Mouse (Mus musculus) limb, embryonic 14.5 days (tissue): ENCODE measurements around the gene Olfr402. TPM values are rescaled to one million over a fixed set of nuclear protein-coding genes. Genes with fewer than 3 reads are reported as not detected.

Experiments
- ATAC-seq: fragments of 200-750 bp; cut with Nextera tagmentation; 2 replicates; pipeline ENCODE4 v1.8.0; 2017; ENCODE audit warnings: low read depth, moderate number of reproducible peaks, moderate TSS enrichment; ENCODE audit not compliant: low FRiP score
- DNase-seq: peaks from one replicate; pipeline ENCODE4 v3.0.0-alpha.2; 2015; ENCODE audit warnings: low spot score
- H3K27ac ChIP-seq: fragments of 300-500 bp; sonication (generic); replicated peaks from 2 replicates; pipeline ENCODE4 v1.5.1; 2014; ENCODE audit warnings: low read depth, mild to moderate bottlenecking, low read length, moderate library complexity, mixed read lengths
- H3K27me3 ChIP-seq: fragments of 300-500 bp; sonication (generic); 2 replicates; pipeline ENCODE4 v1.6.1; 2014; ENCODE audit warnings: low read length, mixed read lengths; ENCODE audit not compliant: control insufficient read depth, insufficient read depth
- H3K36me3 ChIP-seq: fragments of 300-500 bp; sonication (generic); 2 replicates; pipeline ENCODE4 v1.6.1; 2014; ENCODE audit warnings: mild to moderate bottlenecking, low read length, moderate library complexity, mixed read lengths; ENCODE audit not compliant: control insufficient read depth, insufficient read depth
- H3K4me1 ChIP-seq: fragments of 300-500 bp; sonication (generic); 2 replicates; pipeline ENCODE4 v1.6.1; 2014; ENCODE audit warnings: antibody characterized with exemption, low read length, mixed read lengths; ENCODE audit not compliant: control insufficient read depth, insufficient read depth
- H3K4me2 ChIP-seq: fragments of 300-500 bp; sonication (generic); replicated peaks from 2 replicates; pipeline ENCODE4 v1.6.1; 2014; ENCODE audit warnings: low read depth, mild to moderate bottlenecking, low read length, moderate library complexity; ENCODE audit not compliant: severe bottlenecking
- H3K4me3 ChIP-seq: fragments of 300-500 bp; sonication (generic); replicated peaks from 2 replicates; pipeline ENCODE4 v1.5.1; 2014; ENCODE audit warnings: low read length
- H3K9ac ChIP-seq: fragments of 300-500 bp; sonication (generic); 2 replicates; pipeline ENCODE4 v1.6.1; 2014; ENCODE audit warnings: mild to moderate bottlenecking, low read depth, low read length, moderate library complexity; ENCODE audit not compliant: severe bottlenecking
- H3K9me3 ChIP-seq: fragments of 300-500 bp; sonication (generic); 2 replicates; pipeline ENCODE4 v1.6.1; 2016; ENCODE audit warnings: low read length; ENCODE audit not compliant: control insufficient read depth
- POLR2A ChIP-seq: fragments of 200-500 bp; IDR thresholded peaks from 2 replicates; pipeline ENCODE4 v1.8.0; 2012; ENCODE audit warnings: inconsistent platforms, mild to moderate bottlenecking, moderate library complexity, borderline replicate concordance; ENCODE audit not compliant: insufficient read depth, insufficient read length; ENCODE audit errors: extremely low read depth
- WGBS: fragments of 180-500 bp; shearing (Covaris S2); extraction: QIAGEN DNeasy Blood & Tissue Kit; methylation state at CpG from one replicate; pipeline ENCODE4 v1.1.7; 2014; 5-methylcytosine and 5-hydroxymethylcytosine counted together
- polyA plus RNA-seq, 2 experiments: library from polyadenylated mRNA; depleted of rRNA in 1 of 2; stranded (reverse) in 1 of 2; unstranded in 1 of 2; fragments of >200 nt; fragmentation: Nextera tagmentation in 1 of 2; extraction: Ambion mirVana in 1 of 2; gene quantifications; 2 replicates each; pipeline versions ENCODE4 v1.2.1 to v1.2.3; 2012 to 2014

The Olfr402 gene
- polyA plus RNA-seq, 2 experiments: not detected

GRCm38 (mm10) chr11:74183168-74183567 is 29.8 kb downstream of the Olfr402 start:
- Histone ChIP-seq H3K4me2 (no peak overlapping the region), H3K27ac (no peak overlapping the region), H3K4me3 (no peak overlapping the region), H3K4me1 (no peaks in the 10 kb centered on the region), H3K36me3 (no peaks in the 10 kb centered on the region), H3K9me3 (no peaks in the 10 kb centered on the region), H3K27me3 (no peaks in the 10 kb centered on the region), H3K9ac (no peak overlapping the region)
- no peak for TF ChIP-seq POLR2A
- DNase-seq: no peak
- 84% methylated on average over 4 of the region's 4 CpGs for WGBS
- no peak for ATAC-seq

GRCm38 (mm10) chr11:74183745-74184144 is 30.4 kb downstream of the Olfr402 start:
- ATAC-seq (no peak), DNase-seq (no peak)
- no peak overlapping the region for H3K4me3 ChIP-seq
- WGBS: 77% methylated on average over 4 of the region's 4 CpGs
- TF ChIP-seq POLR2A: no peak
- H3K27me3 ChIP-seq: no peaks in the 10 kb centered on the region
- no peaks in the 10 kb centered on the region for H3K9me3 ChIP-seq
- H3K36me3 ChIP-seq: no peaks in the 10 kb centered on the region
- no peak overlapping the region for H3K27ac ChIP-seq
- no peak overlapping the region for H3K9ac ChIP-seq
- no peak overlapping the region for H3K4me2 ChIP-seq
- no peaks in the 10 kb centered on the region for H3K4me1 ChIP-seq

DNA sequence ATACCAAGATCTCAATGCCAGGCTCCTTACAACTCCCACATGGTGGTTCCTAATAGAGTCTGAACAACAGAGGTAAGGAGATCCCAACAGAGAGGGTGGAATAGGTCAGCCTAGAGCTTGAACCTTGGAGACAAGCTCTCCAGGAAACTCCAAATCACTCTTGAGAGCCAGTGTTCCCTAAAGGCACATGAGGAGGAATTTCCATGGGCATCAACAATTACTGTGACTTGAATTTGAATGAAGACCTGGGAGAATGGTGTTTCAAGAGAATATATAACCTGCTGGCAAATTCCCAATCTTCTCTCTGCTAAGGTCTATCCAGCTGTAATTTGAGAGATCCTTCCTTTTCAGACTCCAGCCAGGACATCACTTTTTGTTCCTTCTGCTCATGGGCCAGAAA is 32.6 kb downstream of the Olfr402 start, which contains the start of gene Olfr403:
Gene Olfr403, plus strand, starts transcription at position 301 of the 400 bp plus-strand sequence.
- DNase-seq: no peak
- Histone ChIP-seq H3K9me3 (no peaks in the 10 kb centered on the region), H3K4me1 (no peaks in the 10 kb centered on the region), H3K9ac (no peak within 1 kb of the TSS), H3K36me3 (no peaks in the 10 kb centered on the region), H3K4me3 (no peak within 1 kb of the TSS), H3K4me2 (no peak within 1 kb of the TSS), H3K27ac (no peak within 1 kb of the TSS), H3K27me3 (no peaks in the 10 kb centered on the region)
- no peak for ATAC-seq
- TF ChIP-seq POLR2A: no peak

Other genes with a start within 250 kb of the Olfr402 start
- gene Olfr395, start 244.2 kb upstream of the Olfr402 start, polyA plus RNA-seq (2012; rRNA removed): not detected in 2 replicates
- gene Olfr395, start 244.2 kb upstream of the Olfr402 start, polyA plus RNA-seq (2014; fragmentation: Nextera tagmentation; extraction: Ambion mirVana): not detected in 2 replicates
- not detected in 2 replicates for gene Olfr23, start 216.9 kb upstream of the Olfr402 start, polyA plus RNA-seq (2012; rRNA removed)
- gene Olfr23, start 216.9 kb upstream of the Olfr402 start, polyA plus RNA-seq (2014; fragmentation: Nextera tagmentation; extraction: Ambion mirVana): not detected in 2 replicates
- gene Olfr397, start 192.7 kb upstream of the Olfr402 start, polyA plus RNA-seq (2012; rRNA removed): not detected in 2 replicates
- gene Olfr397, start 192.7 kb upstream of the Olfr402 start, polyA plus RNA-seq (2014; fragmentation: Nextera tagmentation; extraction: Ambion mirVana): not detected in 2 replicates
- not detected in 2 replicates for gene Olfr398, start 163.1 kb upstream of the Olfr402 start, polyA plus RNA-seq (2012; rRNA removed)
- not detected in 2 replicates for gene Olfr398, start 163.1 kb upstream of the Olfr402 start, polyA plus RNA-seq (2014; fragmentation: Nextera tagmentation; extraction: Ambion mirVana)
- not detected in 2 replicates for gene Olfr139, start 97.0 kb upstream of the Olfr402 start, polyA plus RNA-seq (2012; rRNA removed)
- not detected in 2 replicates for gene Olfr139, start 97.0 kb upstream of the Olfr402 start, polyA plus RNA-seq (2014; fragmentation: Nextera tagmentation; extraction: Ambion mirVana)
- not detected in 2 replicates for gene Olfr399, start 96.9 kb upstream of the Olfr402 start, polyA plus RNA-seq (2012; rRNA removed)
- not detected in 2 replicates for gene Olfr399, start 96.9 kb upstream of the Olfr402 start, polyA plus RNA-seq (2014; fragmentation: Nextera tagmentation; extraction: Ambion mirVana)
- gene Zfp616, start 83.6 kb upstream of the Olfr402 start, polyA plus RNA-seq (2012; rRNA removed): not detected in 2 replicates
- not detected in 2 replicates for gene Zfp616, start 83.6 kb upstream of the Olfr402 start, polyA plus RNA-seq (2014; fragmentation: Nextera tagmentation; extraction: Ambion mirVana)
- not detected in 2 replicates for gene Olfr401, start 39.8 kb upstream of the Olfr402 start, polyA plus RNA-seq (2012; rRNA removed)
- gene Olfr401, start 39.8 kb upstream of the Olfr402 start, polyA plus RNA-seq (2014; fragmentation: Nextera tagmentation; extraction: Ambion mirVana): not detected in 2 replicates
- not detected in 2 replicates for gene Olfr403, start 32.7 kb downstream of the Olfr402 start, polyA plus RNA-seq (2012; rRNA removed)
- not detected in 2 replicates for gene Olfr403, start 32.7 kb downstream of the Olfr402 start, polyA plus RNA-seq (2014; fragmentation: Nextera tagmentation; extraction: Ambion mirVana)
- not detected in 2 replicates for gene Olfr43, start 57.9 kb downstream of the Olfr402 start, polyA plus RNA-seq (2012; rRNA removed)
- not detected in 2 replicates for gene Olfr43, start 57.9 kb downstream of the Olfr402 start, polyA plus RNA-seq (2014; fragmentation: Nextera tagmentation; extraction: Ambion mirVana)
- gene Olfr406, start 106.3 kb downstream of the Olfr402 start, polyA plus RNA-seq (2012; rRNA removed): not detected in 2 replicates
- not detected in 2 replicates for gene Olfr406, start 106.3 kb downstream of the Olfr402 start, polyA plus RNA-seq (2014; fragmentation: Nextera tagmentation; extraction: Ambion mirVana)
- gene Olfr59, start 130.2 kb downstream of the Olfr402 start, polyA plus RNA-seq (2012; rRNA removed): not detected in 2 replicates
- not detected in 2 replicates for gene Olfr59, start 130.2 kb downstream of the Olfr402 start, polyA plus RNA-seq (2014; fragmentation: Nextera tagmentation; extraction: Ambion mirVana)
- not detected in 2 replicates for gene Olfr410, start 184.5 kb downstream of the Olfr402 start, polyA plus RNA-seq (2012; rRNA removed)
- gene Olfr410, start 184.5 kb downstream of the Olfr402 start, polyA plus RNA-seq (2014; fragmentation: Nextera tagmentation; extraction: Ambion mirVana): not detected in 2 replicates
- not detected in 2 replicates for gene Olfr411, start 199.1 kb downstream of the Olfr402 start, polyA plus RNA-seq (2012; rRNA removed)
- not detected in 2 replicates for gene Olfr411, start 199.1 kb downstream of the Olfr402 start, polyA plus RNA-seq (2014; fragmentation: Nextera tagmentation; extraction: Ambion mirVana)
- not detected in 2 replicates for gene Olfr412, start 208.5 kb downstream of the Olfr402 start, polyA plus RNA-seq (2012; rRNA removed)
- not detected in 2 replicates for gene Olfr412, start 208.5 kb downstream of the Olfr402 start, polyA plus RNA-seq (2014; fragmentation: Nextera tagmentation; extraction: Ambion mirVana)